Mouse (Mus musculus) heart, postnatal 0 days (tissue): Measurements from ENCODE around the gene Tgif2.

Experiments used
- CTCF ChIP-seq: IDR thresholded peaks from 2 replicates; pipeline ENCODE4 v1.5.1; 2016; ENCODE audit warnings: antibody characterized with exemption, control low read depth, low read depth
- EP300 ChIP-seq: IDR thresholded peaks from 2 replicates; pipeline ENCODE4 v1.6.1; 2016; ENCODE audit warnings: antibody characterized with exemption, low read depth

- no peak for TF ChIP-seq CTCF
- TF ChIP-seq EP300 = no peak
These were observed 8.8 kb downstream of the Tgif2 start for GRCm38 (mm10) chr2:156848526-156849182.
